Mouse (Mus musculus): Measurements from ENCODE around the gene Ift74. TPM values are rescaled to one million over a fixed set of nuclear protein-coding genes. Genes with fewer than 3 reads are reported as not detected.
A peak's percentile ranks its signal among the peaks of the same experiment; 100 is the strongest.

Ift74 gene
- total RNA-seq (2021) = 1 to 10 TPM; 3.8 to 5.3 TPM
- polyA plus RNA-seq (2012; rRNA removed) = 0.59 and 0.91 TPM in 2 replicates
- long read RNA-seq, transcript Ift74-201 (20 exons, 2,139 nt) = major isoform, 5 of 5 reads
- long read RNA-seq, partial matches to known transcripts = 0 of 5 reads
- long read RNA-seq, other reads (novel, unspliced or antisense) = 0 of 5 reads

DNA sequence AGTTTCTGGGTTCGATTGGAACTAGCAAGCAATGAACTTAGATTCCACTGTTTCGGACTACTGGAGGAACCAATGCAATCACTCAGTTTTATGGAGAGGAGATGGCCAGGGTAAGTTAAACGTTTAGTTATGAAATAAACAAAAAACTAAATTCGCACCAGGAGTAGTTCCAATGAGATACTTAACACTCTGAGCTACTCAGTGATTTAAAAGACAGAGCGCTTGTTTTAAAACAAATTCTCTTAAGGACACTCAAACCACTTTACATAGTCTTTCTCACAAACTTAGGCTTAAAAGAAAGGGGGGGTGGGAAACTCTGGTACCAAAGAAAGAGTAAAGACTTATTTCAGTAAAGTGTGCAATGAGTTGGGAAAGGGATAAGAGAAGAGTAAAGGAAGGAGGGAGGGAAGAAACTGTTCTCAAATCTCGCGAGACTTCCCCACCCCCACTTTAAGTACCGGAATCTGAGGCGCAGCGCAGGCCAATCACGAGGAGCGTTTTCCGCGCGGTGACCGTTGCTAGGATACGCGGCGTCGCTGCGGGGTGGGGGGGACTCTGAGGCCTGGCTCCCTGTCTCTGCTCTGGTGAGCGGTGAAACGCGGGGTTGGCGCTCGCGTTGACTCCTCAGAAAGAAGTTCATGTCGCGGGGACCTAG lies at the start of gene Ift74:
TSS of gene Ift74 (plus strand) at position 520 of the 655 bp plus-strand sequence.
- no peaks in the 10 kb centered on the region for H3K27me3 ChIP-seq (ENCODE audit: control insufficient read depth, insufficient read depth, low read length)
- 3% methylated on average over 29 of the region's 29 CpGs for WGBS
- intact Hi-C loops (cut with DNase I) = no loop called here

DNA sequence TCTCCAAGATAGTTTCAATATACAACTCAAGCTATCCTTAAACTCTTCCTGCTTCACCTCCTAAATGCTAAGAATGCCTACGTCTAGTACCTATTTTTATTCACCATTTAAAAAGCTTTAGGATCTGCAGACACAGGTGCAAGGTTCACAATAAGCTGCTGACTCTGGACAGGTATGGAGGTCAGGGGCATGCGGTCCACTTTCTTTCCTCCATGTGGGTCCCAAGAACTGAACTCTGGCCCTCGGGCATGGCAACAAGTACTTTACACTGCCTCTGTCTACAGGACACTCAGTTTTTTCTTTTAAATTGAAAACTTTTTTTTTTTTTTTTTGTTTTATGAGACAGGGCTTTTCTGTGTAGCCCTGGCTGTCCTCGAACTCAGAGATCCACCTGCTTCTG lies 41.6 kb upstream of the Ift74 start:
- TF ChIP-seq CTCF (IDR thresholded peaks at IDR 0.05) (no peak), EP300 (IDR thresholded peaks at IDR 0.05; ENCODE audit: insufficient read depth, low read depth, low read length) (no peak), POLR2A (IDR thresholded peaks at IDR 0.05; ENCODE audit: insufficient read depth, low read depth, low read length) (no peak)
- H3K4me1 ChIP-seq (ENCODE audit: control insufficient read depth, insufficient read depth, low read length) = no peaks in the 10 kb centered on the region
- peaks cover 4% of the 10 kb centered on the region for H3K36me3 ChIP-seq (ENCODE audit: control insufficient read depth, insufficient read depth, low read length)
- H3K27me3 ChIP-seq (ENCODE audit: control insufficient read depth, insufficient read depth, low read length) = no peaks in the 10 kb centered on the region
- WGBS = 93% methylated on average over 4 of the region's 4 CpGs
- no peak overlapping the region for H3K27ac ChIP-seq
- H3K79me2 ChIP-seq (replicated peaks; ENCODE audit: control insufficient read depth, insufficient read depth, low read length) = no peaks in the 10 kb centered on the region
- no peak for DNase-seq
- H3K9ac ChIP-seq (ENCODE audit: low read depth, low read length) = no peak overlapping the region
- intact Hi-C loops (cut with DNase I) = no loop called here
- H3K4me3 ChIP-seq = no peak overlapping the region

More for the DNA sequence above, at the start of gene Ift74:
- no peaks in the 10 kb centered on the region for H3K79me2 ChIP-seq (replicated peaks; ENCODE audit: control insufficient read depth, insufficient read depth, low read length)
- peak; percentile 89 to 92 for DNase-seq
- H3K27ac ChIP-seq = peak within 1 kb of the TSS; percentile 46
- 0 out of 2 replicates have a peak, but pooled peaks have one; percentile 35 for TF ChIP-seq POLR2A (IDR thresholded peaks at IDR 0.05; ENCODE audit: insufficient read depth, low read depth, low read length)
- 0 out of 2 replicates have a peak, but pooled peaks have one; percentile 17 for TF ChIP-seq EP300 (IDR thresholded peaks at IDR 0.05; ENCODE audit: insufficient read depth, low read depth, low read length)
- TF ChIP-seq CTCF (IDR thresholded peaks at IDR 0.05) = no peak
- H3K9ac ChIP-seq (ENCODE audit: low read depth, low read length) = peak within 1 kb of the TSS; percentile 71
- peaks cover 2% of the 10 kb centered on the region; the same call in 1 of the 2 replicates for H3K36me3 ChIP-seq (ENCODE audit: control insufficient read depth, insufficient read depth, low read length)
- H3K4me1 ChIP-seq (ENCODE audit: control insufficient read depth, insufficient read depth, low read length) = no peaks in the 10 kb centered on the region; the same call in 1 of the 2 replicates
- H3K4me3 ChIP-seq = peak within 1 kb of the TSS; percentile 69

DNA sequence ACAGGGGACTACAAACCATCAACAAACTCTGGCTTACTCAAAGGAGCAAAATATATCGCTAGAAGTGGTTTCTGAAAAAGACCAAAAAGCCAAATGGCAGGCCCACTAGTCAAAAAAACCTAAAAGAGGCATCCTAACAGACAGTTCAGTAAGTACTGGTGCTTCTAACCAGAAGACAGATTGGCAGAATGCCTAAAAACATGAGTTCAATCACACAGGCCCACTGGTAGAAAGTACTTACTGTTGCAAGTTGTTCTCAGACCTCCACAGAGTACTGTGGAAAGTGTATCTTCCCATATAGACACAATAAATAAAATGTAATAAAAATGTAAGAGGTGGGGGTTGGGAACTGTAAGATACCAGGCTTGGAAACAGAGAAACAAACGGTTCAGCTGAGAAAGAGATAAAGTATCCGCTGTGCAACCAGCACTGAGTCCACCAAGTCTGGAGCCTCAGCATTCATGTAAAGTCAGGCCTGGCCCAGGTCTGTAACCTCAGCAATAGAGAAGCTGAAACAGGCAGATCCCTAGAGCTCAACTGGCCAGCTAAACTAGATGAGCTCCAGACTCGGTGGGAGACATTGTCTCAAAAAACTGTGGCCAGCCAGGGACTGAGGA lies 22.4 kb upstream of the Ift74 start:
- no peak for DNase-seq
- no peaks in the 10 kb centered on the region for H3K27me3 ChIP-seq (ENCODE audit: control insufficient read depth, insufficient read depth, low read length)
- peaks cover 3% of the 10 kb centered on the region for H3K4me1 ChIP-seq (ENCODE audit: control insufficient read depth, insufficient read depth, low read length)
- H3K27ac ChIP-seq = no peak overlapping the region
- 56% methylated on average over 4 of the region's 4 CpGs for WGBS
- TF ChIP-seq CTCF (IDR thresholded peaks at IDR 0.05) (no peak), POLR2A (IDR thresholded peaks at IDR 0.05; ENCODE audit: insufficient read depth, low read depth, low read length) (no peak), EP300 (IDR thresholded peaks at IDR 0.05; ENCODE audit: insufficient read depth, low read depth, low read length) (no peak)
- H3K79me2 ChIP-seq (replicated peaks; ENCODE audit: control insufficient read depth, insufficient read depth, low read length) = peaks cover 6% of the 10 kb centered on the region; the same call in 1 of the 2 replicates
- intact Hi-C loops (cut with DNase I) = no loop called here
- H3K9ac ChIP-seq (ENCODE audit: low read depth, low read length) = no peak overlapping the region
- H3K36me3 ChIP-seq (ENCODE audit: control insufficient read depth, insufficient read depth, low read length) = peaks cover 2% of the 10 kb centered on the region
- H3K4me3 ChIP-seq = no peak overlapping the region

DNA sequence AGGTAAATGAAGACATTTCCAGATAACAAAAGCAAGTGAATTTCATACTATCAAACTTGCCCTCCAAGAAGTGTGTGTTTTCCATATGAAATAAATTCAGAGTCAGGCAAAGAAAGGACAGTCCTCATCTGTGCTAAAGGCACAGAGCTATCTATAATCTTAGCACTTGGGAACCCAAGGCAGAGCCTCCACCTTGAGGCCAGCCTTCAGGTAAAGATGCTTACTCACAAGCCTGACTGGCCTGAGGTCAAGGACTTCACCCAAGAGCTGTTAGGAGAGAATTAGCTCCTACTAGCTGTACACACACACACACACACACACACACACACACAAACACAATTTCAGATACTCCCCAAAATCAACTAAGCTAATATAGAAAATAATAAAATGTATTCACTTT lies 21.6 kb upstream of the Ift74 start:
- intact Hi-C loops (cut with DNase I) = no loop called here
- no peak for TF ChIP-seq EP300 (IDR thresholded peaks at IDR 0.05; ENCODE audit: insufficient read depth, low read depth, low read length)
- TF ChIP-seq CTCF (IDR thresholded peaks at IDR 0.05) = no peak
- no peak for TF ChIP-seq POLR2A (IDR thresholded peaks at IDR 0.05; ENCODE audit: insufficient read depth, low read depth, low read length)
- DNase-seq = no peak

DNA sequence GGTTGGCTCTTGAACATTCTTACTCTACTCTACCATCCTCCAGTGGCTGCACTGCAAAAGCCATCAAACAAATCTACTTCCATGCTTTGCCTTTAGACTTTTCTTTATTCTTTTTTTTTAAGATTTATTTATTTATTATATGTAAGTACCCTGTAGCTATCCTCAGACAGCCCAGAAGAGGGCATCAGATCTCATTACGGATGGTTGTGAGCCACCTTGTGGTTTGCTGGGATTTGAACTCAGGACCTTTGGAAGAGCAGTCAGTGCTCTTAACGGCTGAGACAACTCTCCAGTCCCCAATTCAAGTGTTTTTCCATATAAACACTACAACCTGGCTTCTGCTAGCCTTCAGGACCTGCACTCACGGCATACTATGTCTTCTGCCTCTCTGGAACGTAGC lies 12.9 kb upstream of the Ift74 start:
- no peak for DNase-seq
- Histone ChIP-seq H3K9ac (ENCODE audit: low read depth, low read length) (no peak overlapping the region), H3K36me3 (ENCODE audit: control insufficient read depth, insufficient read depth, low read length) (no peaks in the 10 kb centered on the region; the same call in 1 of the 2 replicates), H3K27me3 (ENCODE audit: control insufficient read depth, insufficient read depth, low read length) (no peaks in the 10 kb centered on the region), H3K4me1 (ENCODE audit: control insufficient read depth, insufficient read depth, low read length) (peaks cover 3% of the 10 kb centered on the region; the same call in 1 of the 2 replicates), H3K27ac (no peak overlapping the region), H3K79me2 (replicated peaks; ENCODE audit: control insufficient read depth, insufficient read depth, low read length) (peaks cover 4% of the 10 kb centered on the region; the same call in 1 of the 2 replicates), H3K4me3 (no peak overlapping the region)
- 76% methylated on average over 4 of the region's 4 CpGs for WGBS
- intact Hi-C loops (cut with DNase I) = loop anchor here (5.0 kb wide), 1 partner anchor 44 kb away; the partner anchor contains the start of genes Caap1 and Gm10306
- TF ChIP-seq CTCF (IDR thresholded peaks at IDR 0.05) (peak; percentile 48), POLR2A (IDR thresholded peaks at IDR 0.05; ENCODE audit: insufficient read depth, low read depth, low read length) (no peak)

More for the DNA sequence above, 21.6 kb upstream of the Ift74 start:
- Histone ChIP-seq H3K9ac (ENCODE audit: low read depth, low read length) (no peak overlapping the region), H3K27me3 (ENCODE audit: control insufficient read depth, insufficient read depth, low read length) (no peaks in the 10 kb centered on the region), H3K79me2 (replicated peaks; ENCODE audit: control insufficient read depth, insufficient read depth, low read length) (peaks cover 6% of the 10 kb centered on the region; the same call in 1 of the 2 replicates), H3K4me3 (no peak overlapping the region), H3K36me3 (ENCODE audit: control insufficient read depth, insufficient read depth, low read length) (peaks cover 2% of the 10 kb centered on the region), H3K27ac (no peak overlapping the region), H3K4me1 (ENCODE audit: control insufficient read depth, insufficient read depth, low read length) (peaks cover 3% of the 10 kb centered on the region)
